Mouse (Mus musculus): ENCODE data around the gene Chst5. TPM values are rescaled to one million over a fixed set of nuclear protein-coding genes. Genes with fewer than 3 reads are reported as not detected.
A peak's percentile ranks its signal among the peaks of the same experiment; 100 is the strongest.
"Not testable (repeated sequence)": the region's sequence is repeated elsewhere in the genome, so short reads cannot be mapped to it uniquely, and the experiment has no call there.

The Chst5 gene
- polyA plus RNA-seq, 1 experiment, result 1.5 TPM

DNA sequence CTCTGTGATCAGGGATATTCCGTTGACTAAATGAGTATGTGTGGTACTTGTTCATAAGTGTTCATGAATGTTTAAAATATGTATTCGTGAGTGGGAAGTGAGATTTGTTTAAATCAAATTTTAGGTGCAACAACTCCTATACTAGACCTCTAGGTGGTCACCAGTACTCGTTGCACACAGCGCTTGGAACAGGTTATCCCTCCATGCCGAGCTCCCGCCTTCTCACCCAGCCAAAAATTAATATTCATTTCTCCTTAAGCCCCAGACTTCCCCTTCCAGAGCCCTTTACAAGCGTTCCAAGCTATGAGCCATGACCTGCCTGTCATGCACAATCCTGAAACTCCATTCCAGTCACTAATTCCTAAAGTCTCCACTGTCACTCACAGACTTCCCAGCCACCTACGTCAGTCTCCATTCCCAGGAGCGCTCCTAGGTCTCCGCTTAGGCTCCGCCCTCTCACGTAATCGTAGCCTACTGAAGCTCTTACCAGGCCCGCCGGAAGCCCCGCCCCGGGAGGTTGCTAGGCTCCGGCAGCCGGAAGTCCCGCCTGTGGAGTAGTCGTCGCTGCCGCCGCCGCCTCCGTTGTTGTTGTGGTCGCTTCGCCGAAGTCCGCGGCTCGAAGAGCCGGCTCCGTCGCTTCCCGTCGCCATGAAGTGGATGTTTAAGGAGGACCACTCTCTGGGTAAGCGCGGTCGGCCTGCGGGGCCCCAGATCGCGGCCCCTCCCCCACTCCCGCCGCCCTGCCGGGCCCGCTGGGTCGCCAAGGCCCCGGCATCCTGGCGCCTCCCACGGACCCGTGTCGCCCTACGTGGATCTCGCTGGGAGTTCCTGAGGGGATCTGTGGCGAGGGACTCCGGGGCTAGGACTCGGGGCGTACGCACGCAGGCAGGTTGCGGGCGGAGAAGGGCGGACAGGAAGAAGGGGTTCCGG is 30.2 kb upstream of the Chst5 start, which contains the start of gene Gabarapl2:
Gene Gabarapl2, plus strand, starts transcription at position 533 of the 930 bp plus-strand sequence.
- Histone ChIP-seq H3K9ac (ENCODE audit: low read depth, poor library complexity, severe bottlenecking) (peak within 1 kb of the TSS; percentile 81), H3K36me3 (ENCODE audit: control insufficient read depth, insufficient read depth, low read length, poor library complexity, severe bottlenecking) (peaks cover under 1% of the 10 kb centered on the region), H3K4me3 (ENCODE audit: low read depth, low read length) (peak within 1 kb of the TSS; percentile 90), H3K27ac (ENCODE audit: insufficient read depth, low read length) (peak within 1 kb of the TSS; percentile 62), H3K4me1 (ENCODE audit: control insufficient read depth, insufficient read depth, low read length) (no peaks in the 10 kb centered on the region), H3K9me3 (replicated peaks; ENCODE audit: control insufficient read depth, insufficient read depth, low read length, poor library complexity, severe bottlenecking) (no peaks in the 10 kb centered on the region), H3K27me3 (ENCODE audit: control insufficient read depth, insufficient read depth, low read length, poor library complexity, severe bottlenecking) (no peaks in the 10 kb centered on the region)
- TF ChIP-seq CTCF (IDR thresholded peaks at IDR 0.05; ENCODE audit: low read depth, low read length) (no peak), EP300 (IDR thresholded peaks at IDR 0.05; ENCODE audit: insufficient read depth, low read depth, low read length) (no peak), POLR2A (IDR thresholded peaks at IDR 0.05; ENCODE audit: insufficient read depth, low read length) (no peak)

DNA sequence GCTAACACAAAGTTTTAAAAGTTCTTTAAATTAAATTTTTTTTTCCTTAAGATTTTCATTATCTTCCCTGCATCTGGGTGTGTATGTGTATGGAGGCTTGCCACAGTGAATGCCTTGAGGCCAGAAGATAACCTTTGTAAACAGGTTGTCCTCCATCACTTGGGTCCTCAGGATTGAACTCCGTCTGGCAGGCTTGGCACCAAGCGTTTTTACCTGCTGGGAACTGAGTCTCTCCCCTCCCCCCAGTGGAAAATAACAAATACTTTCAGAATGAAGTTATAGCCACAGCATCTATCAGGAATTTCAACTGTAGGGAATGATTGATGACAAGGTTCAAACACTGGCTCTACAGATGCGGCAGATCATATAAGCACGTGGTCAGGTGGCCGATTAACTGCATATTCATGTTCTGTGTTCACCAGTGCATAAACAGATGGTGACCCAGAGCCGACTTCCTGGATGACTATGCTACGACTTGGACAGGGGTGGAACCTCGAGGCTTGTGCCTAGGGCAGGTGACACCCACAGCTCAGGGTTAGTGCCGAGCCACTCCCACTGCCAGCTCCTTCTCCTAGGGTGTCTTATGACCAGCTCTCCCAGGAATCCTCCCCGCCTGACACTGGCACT is 29.4 kb upstream of the Chst5 start:
- Histone ChIP-seq H3K27me3 (ENCODE audit: control insufficient read depth, insufficient read depth, low read length, poor library complexity, severe bottlenecking) (no peaks in the 10 kb centered on the region), H3K4me3 (ENCODE audit: low read depth, low read length) (peak overlapping the region; percentile 42), H3K4me1 (ENCODE audit: control insufficient read depth, insufficient read depth, low read length) (no peaks in the 10 kb centered on the region), H3K27ac (ENCODE audit: insufficient read depth, low read length) (peak overlapping the region; percentile 62), H3K9me3 (replicated peaks; ENCODE audit: control insufficient read depth, insufficient read depth, low read length, poor library complexity, severe bottlenecking) (no peaks in the 10 kb centered on the region), H3K36me3 (ENCODE audit: control insufficient read depth, insufficient read depth, low read length, poor library complexity, severe bottlenecking) (no peaks in the 10 kb centered on the region; the same call in 1 of the 2 replicates), H3K9ac (ENCODE audit: low read depth, poor library complexity, severe bottlenecking) (0 out of 2 replicates have a peak overlapping the region, but pooled peaks have one; percentile 10)
- TF ChIP-seq CTCF (IDR thresholded peaks at IDR 0.05; ENCODE audit: low read depth, low read length), result no peak
- peak; percentile 29; the same call in 1 of the 2 replicates for TF ChIP-seq EP300 (IDR thresholded peaks at IDR 0.05; ENCODE audit: insufficient read depth, low read depth, low read length)
- no peak for TF ChIP-seq POLR2A (IDR thresholded peaks at IDR 0.05; ENCODE audit: insufficient read depth, low read length)

DNA sequence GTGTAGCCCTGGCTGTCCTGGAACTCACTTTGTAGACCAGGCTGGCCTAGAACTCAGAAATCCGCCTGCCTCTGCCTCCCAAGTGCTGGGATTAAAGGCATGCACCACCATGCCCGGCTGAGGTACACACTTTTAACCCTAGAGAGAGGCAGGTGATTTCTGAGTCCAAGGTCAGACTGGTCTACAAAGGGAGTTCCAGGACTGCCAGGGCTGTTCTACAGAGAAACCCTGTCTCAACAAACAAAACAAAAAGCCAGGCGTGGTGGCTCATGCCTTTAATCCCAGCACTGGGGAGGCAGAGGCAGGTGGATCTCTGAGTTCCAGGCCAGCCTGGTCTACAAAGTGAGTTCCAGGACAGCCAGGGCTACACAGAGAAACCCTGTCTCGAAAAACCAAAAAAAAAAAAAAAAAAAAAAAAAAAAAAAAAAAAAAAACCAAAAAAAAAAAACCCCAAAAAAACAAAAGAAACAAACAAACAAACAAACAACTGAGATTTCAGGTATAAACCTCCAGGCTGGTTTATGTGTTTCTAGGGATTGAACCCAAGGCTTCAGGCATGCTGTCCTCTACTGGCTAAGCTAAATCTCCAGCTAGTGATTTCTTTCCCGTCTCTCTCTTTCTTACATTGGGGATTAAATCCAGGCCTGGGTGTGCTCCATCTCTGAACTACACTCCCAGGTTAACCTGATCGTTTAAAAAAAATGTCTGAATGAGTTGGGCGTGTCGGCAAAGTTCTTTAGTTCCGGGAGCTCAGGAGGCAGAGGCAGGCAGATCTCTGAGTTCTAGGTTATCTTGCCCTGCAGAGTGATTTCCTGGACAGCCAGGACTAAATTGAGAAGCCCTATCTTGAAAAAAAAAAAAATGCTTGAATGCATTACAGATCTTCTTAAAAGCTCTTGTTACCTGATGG is 28.1 kb upstream of the Chst5 start:
- H3K9me3 ChIP-seq (replicated peaks; ENCODE audit: control insufficient read depth, insufficient read depth, low read length, poor library complexity, severe bottlenecking); H3K4me1 ChIP-seq (ENCODE audit: control insufficient read depth, insufficient read depth, low read length); H3K27me3 ChIP-seq (ENCODE audit: control insufficient read depth, insufficient read depth, low read length, poor library complexity, severe bottlenecking); H3K36me3 ChIP-seq (ENCODE audit: control insufficient read depth, insufficient read depth, low read length, poor library complexity, severe bottlenecking); H3K9ac ChIP-seq (ENCODE audit: low read depth, poor library complexity, severe bottlenecking); H3K4me3 ChIP-seq (ENCODE audit: low read depth, low read length): not testable (repeated sequence)
- peak overlapping the region; percentile 84 for H3K27ac ChIP-seq (ENCODE audit: insufficient read depth, low read length)

DNA sequence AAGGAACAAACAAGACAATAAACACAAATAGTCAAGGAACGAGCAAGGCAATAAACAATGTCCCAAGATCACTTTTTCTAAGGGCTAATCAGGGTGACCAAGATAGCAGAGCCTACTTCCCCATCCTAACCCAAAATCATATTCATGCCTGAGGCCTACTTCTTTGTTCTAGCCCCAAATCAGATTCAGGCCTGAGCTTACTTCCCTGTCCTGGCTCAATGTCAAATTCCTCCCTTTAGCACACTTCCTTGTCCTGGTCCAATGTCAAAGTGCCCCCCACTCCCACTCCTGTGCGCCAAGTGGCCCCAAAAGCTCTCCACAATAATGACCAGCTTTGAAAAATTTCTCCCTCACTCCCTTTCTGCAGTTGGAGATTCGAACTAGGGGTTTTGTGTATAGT is 26.9 kb upstream of the Chst5 start:
- Histone ChIP-seq H3K9ac (ENCODE audit: low read depth, poor library complexity, severe bottlenecking) (no peak overlapping the region), H3K4me1 (ENCODE audit: control insufficient read depth, insufficient read depth, low read length) (no peaks in the 10 kb centered on the region), H3K4me3 (ENCODE audit: low read depth, low read length) (no peak overlapping the region), H3K36me3 (ENCODE audit: control insufficient read depth, insufficient read depth, low read length, poor library complexity, severe bottlenecking) (no peaks in the 10 kb centered on the region), H3K9me3 (replicated peaks; ENCODE audit: control insufficient read depth, insufficient read depth, low read length, poor library complexity, severe bottlenecking) (no peaks in the 10 kb centered on the region), H3K27ac (ENCODE audit: insufficient read depth, low read length) (peak overlapping the region; percentile 77), H3K27me3 (ENCODE audit: control insufficient read depth, insufficient read depth, low read length, poor library complexity, severe bottlenecking) (no peaks in the 10 kb centered on the region)
- TF ChIP-seq CTCF (IDR thresholded peaks at IDR 0.05; ENCODE audit: low read depth, low read length), result no peak

DNA sequence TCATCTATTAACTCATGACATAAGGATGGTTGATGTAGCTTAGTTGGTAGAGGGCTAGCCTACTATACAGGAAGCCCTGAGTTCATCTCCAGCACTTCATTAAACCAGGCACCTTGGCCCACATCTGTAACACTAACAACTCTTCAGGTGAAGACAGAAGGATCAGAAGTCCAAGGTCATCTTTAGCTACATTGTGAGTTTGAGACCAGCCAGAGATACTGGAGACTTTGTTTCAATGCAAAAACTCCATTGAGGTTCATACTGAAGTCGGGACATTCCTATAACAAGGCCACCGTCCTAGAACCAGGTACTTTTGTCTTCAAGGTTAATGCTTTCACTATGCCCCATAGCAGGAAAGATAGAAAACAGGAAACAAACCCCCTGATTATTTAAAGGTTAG is 24.0 kb upstream of the Chst5 start:
- H3K36me3 ChIP-seq (ENCODE audit: control insufficient read depth, insufficient read depth, low read length, poor library complexity, severe bottlenecking), result no peaks in the 10 kb centered on the region
- H3K27ac ChIP-seq (ENCODE audit: insufficient read depth, low read length), result peak overlapping the region; percentile 82
- H3K27me3 ChIP-seq (ENCODE audit: control insufficient read depth, insufficient read depth, low read length, poor library complexity, severe bottlenecking), result no peaks in the 10 kb centered on the region
- no peak overlapping the region for H3K9ac ChIP-seq (ENCODE audit: low read depth, poor library complexity, severe bottlenecking)
- no peak overlapping the region for H3K4me3 ChIP-seq (ENCODE audit: low read depth, low read length)
- TF ChIP-seq EP300 (IDR thresholded peaks at IDR 0.05; ENCODE audit: insufficient read depth, low read depth, low read length) (no peak), CTCF (IDR thresholded peaks at IDR 0.05; ENCODE audit: low read depth, low read length) (no peak), POLR2A (IDR thresholded peaks at IDR 0.05; ENCODE audit: insufficient read depth, low read length) (no peak)
- H3K4me1 ChIP-seq (ENCODE audit: control insufficient read depth, insufficient read depth, low read length), result no peaks in the 10 kb centered on the region
- H3K9me3 ChIP-seq (replicated peaks; ENCODE audit: control insufficient read depth, insufficient read depth, low read length, poor library complexity, severe bottlenecking), result no peaks in the 10 kb centered on the region
